Mouse (Mus musculus): ENCODE data around the gene Ergic1.

Gene Ergic1

GRCm38 (mm10) chr17:26540083-26540482 lies 21.2 kb upstream of the Ergic1 start:
- no peak for DNase-seq

GRCm38 (mm10) chr17:26544319-26544963 lies 16.8 kb upstream of the Ergic1 start:
- no peak for DNase-seq

- DNase-seq, result no peak
Measured at GRCm38 (mm10) chr17:26547771-26548170, 13.5 kb upstream of the Ergic1 start.

GRCm38 (mm10) chr17:26548566-26548965 lies 12.7 kb upstream of the Ergic1 start:
- no peak for DNase-seq

- no peak for DNase-seq
Measured at GRCm38 (mm10) chr17:26549148-26549809, 12.0 kb upstream of the Ergic1 start.

GRCm38 (mm10) chr17:26551104-26551503 lies 10.2 kb upstream of the Ergic1 start:
- DNase-seq, result no peak

GRCm38 (mm10) chr17:26553033-26553432 lies 8.3 kb upstream of the Ergic1 start:
- DNase-seq, result no peak

- peak; percentile 21 to 31 for DNase-seq
Measured at GRCm38 (mm10) chr17:26560526-26561289, 581 bp upstream of the Ergic1 start.

GRCm38 (mm10) chr17:26561651-26562181 lies 427 bp downstream of the Ergic1 start, which contains the start of gene Dusp1:
Gene Dusp1 (minus strand): TSS chr17:26562128.
- DNase-seq, result no peak

- no peak for DNase-seq
Measured at GRCm38 (mm10) chr17:26562292-26562691, 1.0 kb downstream of the Ergic1 start.

- no peak for DNase-seq
Measured at GRCm38 (mm10) chr17:26563476-26563875, 2.2 kb downstream of the Ergic1 start.

GRCm38 (mm10) chr17:26564439-26564838 lies 3.1 kb downstream of the Ergic1 start:
- DNase-seq, result no peak

GRCm38 (mm10) chr17:26567142-26567817 lies 6.0 kb downstream of the Ergic1 start:
- DNase-seq, result no peak

- no peak for DNase-seq
Measured at GRCm38 (mm10) chr17:26567818-26568173, 6.5 kb downstream of the Ergic1 start.

GRCm38 (mm10) chr17:26569594-26570350 lies 8.5 kb downstream of the Ergic1 start:
- no peak for DNase-seq

GRCm38 (mm10) chr17:26570651-26571118 lies 9.4 kb downstream of the Ergic1 start:
- DNase-seq, result no peak

GRCm38 (mm10) chr17:26571377-26571776 lies 10.1 kb downstream of the Ergic1 start:
- DNase-seq, result no peak

GRCm38 (mm10) chr17:26572265-26572664 lies 11.0 kb downstream of the Ergic1 start:
- no peak for DNase-seq

- no peak for DNase-seq
Measured at GRCm38 (mm10) chr17:26574118-26574517, 12.8 kb downstream of the Ergic1 start.

- DNase-seq, result no peak
Measured at GRCm38 (mm10) chr17:26574701-26575100, 13.4 kb downstream of the Ergic1 start.

GRCm38 (mm10) chr17:26575786-26576690 lies 14.7 kb downstream of the Ergic1 start:
- DNase-seq, result no peak

Measured in B cell, adult 2 months (primary cell).